Mouse (Mus musculus) heart, adult 9 months (tissue): ENCODE data around the gene Abhd12.

ENCODE experiments used
- DNase-seq, 2 experiments: peaks; one replicate each; pipeline ENCODE4 v3.0.0; 2022; ENCODE audit warnings: low spot score in 2 of 2

Gene Abhd12

GRCm38 (mm10) chr2:150808812-150809211 is 95.7 kb downstream of the Abhd12 start:
- DNase-seq: no peak

- no peak for DNase-seq
Measured at GRCm38 (mm10) chr2:150808381-150808780, 96.2 kb downstream of the Abhd12 start.

- DNase-seq: no peak
Measured at GRCm38 (mm10) chr2:150803035-150803434, 101.5 kb downstream of the Abhd12 start.

DNA sequence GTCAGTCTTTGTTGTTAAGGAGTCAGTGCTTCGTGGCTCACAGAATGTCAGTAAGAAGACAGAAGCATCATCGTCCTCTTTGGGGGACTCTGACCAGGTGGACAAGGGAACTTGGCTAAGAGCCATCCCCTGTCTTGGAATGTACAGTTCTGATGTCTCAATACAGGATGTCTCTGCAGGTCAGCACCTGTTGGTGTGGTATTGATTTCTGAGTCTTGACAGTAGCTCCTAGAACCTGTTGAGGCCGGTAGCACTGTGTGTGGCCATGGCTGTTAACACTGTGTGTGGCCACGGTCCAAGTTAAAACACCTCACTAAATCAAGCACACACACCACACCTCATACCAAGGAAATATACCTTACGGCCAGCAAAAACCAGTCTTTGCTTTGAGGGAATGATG is 103.9 kb downstream of the Abhd12 start:
- no peak for DNase-seq

GRCm38 (mm10) chr2:150798084-150798483 is 106.5 kb downstream of the Abhd12 start:
- DNase-seq: no peak

GRCm38 (mm10) chr2:150793320-150793719 is 111.2 kb downstream of the Abhd12 start:
- DNase-seq: no peak

- peak; percentile 75 to 90 for DNase-seq
Measured at GRCm38 (mm10) chr2:150788768-150789550, 115.6 kb downstream of the Abhd12 start.

DNA sequence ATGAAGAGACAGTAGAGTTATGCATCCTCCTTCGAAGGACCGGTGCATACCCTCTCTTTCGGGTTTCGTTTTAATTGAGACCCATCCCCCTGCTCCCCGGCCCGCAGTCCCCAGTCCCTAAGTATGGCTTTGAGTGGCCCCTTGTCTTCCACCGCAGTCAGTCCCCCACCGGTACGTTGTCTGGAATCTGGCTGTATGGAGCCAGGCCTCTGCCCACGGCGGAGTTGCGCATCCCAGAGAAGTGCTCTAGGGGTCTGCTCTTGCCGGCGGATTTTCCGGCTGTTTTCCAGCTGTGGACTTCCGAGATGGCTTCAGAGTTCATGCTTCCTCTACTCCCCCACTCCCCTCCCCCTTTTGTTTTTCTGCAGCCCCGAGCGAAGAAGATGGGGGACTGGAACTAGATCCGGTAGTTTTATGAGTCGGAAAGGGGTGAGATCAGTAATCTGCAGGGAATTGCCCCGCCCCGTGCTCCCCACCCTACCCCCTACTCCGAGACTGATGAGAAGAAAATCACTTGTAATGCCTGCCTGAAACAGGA is 117.2 kb downstream of the Abhd12 start:
- DNase-seq: no peak

DNA sequence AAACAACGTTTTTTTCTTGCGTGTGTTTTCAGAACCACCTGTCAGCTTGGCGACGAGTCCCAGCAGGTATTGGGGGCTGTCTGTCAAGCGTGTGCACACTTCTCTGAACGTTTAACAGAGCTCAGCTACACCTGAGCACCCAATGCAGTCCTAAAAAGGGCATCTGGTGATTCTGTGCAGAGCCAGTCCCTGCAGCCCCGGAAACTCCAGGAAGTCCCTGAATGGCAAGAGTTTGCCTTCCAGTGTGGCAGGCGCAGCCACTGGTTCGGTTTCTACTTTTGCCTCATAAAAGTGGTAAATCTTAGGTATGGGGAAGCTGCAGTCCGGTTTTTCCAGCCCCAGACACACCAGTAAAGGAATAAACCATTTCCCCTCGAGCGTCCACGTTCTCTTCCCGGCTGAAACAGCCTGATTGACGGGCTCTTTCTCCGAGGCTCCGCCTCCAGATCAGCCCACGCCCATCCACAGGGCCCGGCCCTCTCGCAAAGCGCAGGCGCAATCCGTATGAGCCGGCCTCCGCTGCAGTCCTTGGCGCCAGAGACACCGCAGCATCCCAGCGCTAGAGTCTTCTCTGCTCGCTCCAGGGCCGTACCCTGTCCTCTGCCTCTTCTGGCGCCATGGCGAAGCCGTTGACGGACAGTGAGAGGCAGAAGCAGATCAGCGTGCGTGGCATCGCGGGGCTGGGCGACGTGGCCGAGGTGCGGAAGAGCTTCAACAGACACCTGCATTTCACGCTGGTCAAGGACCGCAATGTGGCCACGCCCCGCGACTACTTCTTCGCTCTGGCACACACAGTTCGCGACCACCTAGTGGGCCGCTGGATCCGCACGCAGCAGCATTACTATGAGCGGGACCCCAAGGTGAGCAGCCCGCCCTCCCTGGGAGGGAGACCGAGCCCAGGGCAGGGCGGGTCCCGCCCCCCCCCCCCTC is 118.0 kb downstream of the Abhd12 start, which contains the start of gene Pygb:
Gene Pygb, plus strand, starts transcription at position 485 of the 930 bp plus-strand sequence.
- DNase-seq: peak; percentile 87

GRCm38 (mm10) chr2:150782801-150783200 is 121.7 kb downstream of the Abhd12 start:
- no peak for DNase-seq
